Mouse (Mus musculus): ENCODE measurements around the gene Sephs2.
"Not testable (repeated sequence)": the region's sequence is repeated elsewhere in the genome, so short reads cannot be mapped to it uniquely, and the experiment has no call there.

DNA sequence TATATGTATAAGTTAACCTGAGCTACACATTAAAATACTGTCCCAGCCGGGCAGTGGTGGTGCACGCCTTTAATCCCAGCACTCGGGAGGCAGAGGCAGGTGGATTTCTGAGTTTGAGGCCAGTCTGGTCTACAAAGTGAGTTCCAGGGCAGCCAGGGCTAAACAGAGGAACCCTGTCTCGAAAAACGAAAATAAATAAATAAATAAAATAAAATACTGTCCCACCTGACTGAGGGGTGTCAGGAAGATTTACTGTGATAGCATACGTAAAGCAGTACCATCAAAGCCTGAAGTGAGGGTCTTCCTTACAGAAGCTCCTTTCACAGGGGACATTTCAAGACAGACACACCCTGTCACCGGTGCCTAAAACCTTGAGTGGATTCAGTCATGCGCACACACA is 23.3 kb downstream of the Sephs2 start:
- TF ChIP-seq CHD2 (IDR thresholded peaks at IDR 0.05; ENCODE audit: low read depth, low read length); ZC3H11A (IDR thresholded peaks at IDR 0.05; ENCODE audit: borderline replicate concordance, low read depth, low read length); HCFC1 (IDR thresholded peaks at IDR 0.05; ENCODE audit: borderline replicate concordance, insufficient read depth, low read length); MAFK (IDR thresholded peaks at IDR 0.05; ENCODE audit: insufficient read depth, low read depth, low read length): not testable (repeated sequence)
